Mouse (Mus musculus) ZHBTc4 (cell line): ENCODE measurements around the gene Lce1b.

Experiments
- DNase-seq: peaks from one replicate; pipeline ENCODE4 v3.0.0-alpha.2; 2011; ENCODE audit warnings: low read depth, low spot score

Lce1b gene

GRCm38 (mm10) chr3:92656826-92657225 is at the start of gene Lce1b:
TSS of gene Lce1b (minus strand) at chr3:92656926.
- no peak for DNase-seq

- DNase-seq: peak; percentile 76
Observed at GRCm38 (mm10) chr3:92694613-92695012, 37.9 kb upstream of the Lce1b start.

GRCm38 (mm10) chr3:92691688-92692087 is 35.0 kb upstream of the Lce1b start:
- no peak for DNase-seq

GRCm38 (mm10) chr3:92689154-92689553 is 32.4 kb upstream of the Lce1b start:
- peak; percentile 59 for DNase-seq

- no peak for DNase-seq
Observed at GRCm38 (mm10) chr3:92687110-92687509, 30.4 kb upstream of the Lce1b start, which contains the start of gene Lce1d. TSS of gene Lce1d (minus strand) at chr3:92687210.

- DNase-seq: no peak
Observed at GRCm38 (mm10) chr3:92678947-92679346, 22.2 kb upstream of the Lce1b start, which contains the start of gene Lce1c. TSS of gene Lce1c (plus strand) at chr3:92679247.

GRCm38 (mm10) chr3:92670215-92670614 is 13.5 kb upstream of the Lce1b start, which contains the start of gene Lce1a2:
TSS of gene Lce1a2 (minus strand) at chr3:92670315.
- no peak for DNase-seq

- DNase-seq: no peak
Observed at GRCm38 (mm10) chr3:92648207-92648606, 8.5 kb downstream of the Lce1b start, which contains the start of gene Lce1a1. TSS of gene Lce1a1 (minus strand) at chr3:92648307.

GRCm38 (mm10) chr3:92639854-92640253 is 16.9 kb downstream of the Lce1b start:
- no peak for DNase-seq

GRCm38 (mm10) chr3:92638653-92638991 is 18.1 kb downstream of the Lce1b start:
- DNase-seq: no peak

GRCm38 (mm10) chr3:92637745-92638652 is 18.7 kb downstream of the Lce1b start:
- no peak for DNase-seq

GRCm38 (mm10) chr3:92621560-92621959 is 35.2 kb downstream of the Lce1b start, which contains the start of gene Lce6a:
TSS of gene Lce6a (minus strand) at chr3:92621660.
- DNase-seq: no peak

GRCm38 (mm10) chr3:92609804-92610203 is 46.9 kb downstream of the Lce1b start:
- DNase-seq: no peak

- no peak for DNase-seq
Observed at GRCm38 (mm10) chr3:92607392-92607791, 49.3 kb downstream of the Lce1b start, which contains the start of gene 2210017I01Rik. TSS of gene 2210017I01Rik (minus strand) at chr3:92607492.
